Mouse (Mus musculus) CH12.LX (cell line): ENCODE data around the gene Knl1.

Source experiments
- CTCF ChIP-seq, 2 experiments: IDR thresholded peaks in 1 of 2; conservative IDR thresholded peaks in 1 of 2; 2 replicates each; pipeline ENCODE4 v1.5.1; 2011 to 2012; ENCODE audit warnings: low read depth in 2 of 2, low read length in 2 of 2, improper control_type of control experiment in 1 of 2, inconsistent platforms in 1 of 2, mild to moderate bottlenecking in 1 of 2, moderate library complexity in 1 of 2
- ELF1 ChIP-seq: IDR thresholded peaks from 2 replicates; pipeline ENCODE4 v1.6.1; 2014; ENCODE audit warnings: low read depth, mild to moderate bottlenecking, inconsistent platforms, low read length, improper control_type of control experiment
- KAT2A ChIP-seq: IDR thresholded peaks from 2 replicates; pipeline ENCODE4 v1.6.1; 2012; ENCODE audit warnings: low read length, improper control_type of control experiment, inconsistent platforms; ENCODE audit not compliant: insufficient replicate concordance
- RAD21 ChIP-seq: IDR thresholded peaks from 2 replicates; pipeline ENCODE4 v1.6.1; 2011; ENCODE audit warnings: low read depth, mild to moderate bottlenecking, low read length, improper control_type of control experiment, moderate library complexity
- RCOR1 ChIP-seq: conservative IDR thresholded peaks from 2 replicates; pipeline ENCODE4 v1.6.1; 2012; ENCODE audit warnings: low read depth, mild to moderate bottlenecking, inconsistent platforms, low read length, improper control_type of control experiment
- SIN3A ChIP-seq: IDR thresholded peaks from 2 replicates; pipeline ENCODE4 v1.6.1; 2012; ENCODE audit warnings: low read length, improper control_type of control experiment, inconsistent platforms
- SMC3 ChIP-seq: IDR thresholded peaks from 2 replicates; pipeline ENCODE4 v1.6.1; 2011; ENCODE audit warnings: low read depth, low read length, improper control_type of control experiment
- USF1 ChIP-seq: IDR thresholded peaks from 2 replicates; pipeline ENCODE4 v1.6.1; 2014; ENCODE audit warnings: low read depth, mild to moderate bottlenecking, inconsistent platforms, low read length, improper control_type of control experiment
- ZC3H11A ChIP-seq: IDR thresholded peaks from 2 replicates; pipeline ENCODE4 v1.6.1; 2012; ENCODE audit warnings: low read depth, mild to moderate bottlenecking, inconsistent platforms, low read length, improper control_type of control experiment
- ZNF384 ChIP-seq: IDR thresholded peaks from 2 replicates; pipeline ENCODE4 v1.6.1; 2012; ENCODE audit warnings: low read depth, low read length, improper control_type of control experiment, inconsistent platforms

DNA sequence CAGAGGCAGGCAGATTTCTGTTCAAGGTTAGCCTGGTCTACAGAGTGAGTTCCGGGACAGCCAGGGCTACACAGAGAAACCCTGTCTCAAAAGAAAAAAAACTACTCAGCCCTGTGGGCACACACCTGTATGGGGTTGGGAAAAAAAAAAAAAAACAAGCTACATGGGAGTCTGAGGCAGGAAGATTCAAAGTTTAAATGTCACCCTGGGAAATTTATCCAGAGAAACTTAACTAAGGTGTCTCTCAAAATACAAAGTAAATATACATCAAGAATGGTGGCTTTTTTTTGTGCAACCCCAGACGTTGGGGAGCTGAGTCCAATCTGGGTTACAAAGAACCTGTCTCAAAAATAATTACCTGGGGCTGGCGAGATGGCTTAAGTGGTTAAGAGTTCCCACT lies 64.1 kb downstream of the Knl1 start:
- TF ChIP-seq SIN3A (no peak), ZC3H11A (no peak), SMC3 (no peak), RCOR1 (no peak), RAD21 (no peak), KAT2A (no peak), CTCF (conservative IDR thresholded peaks at IDR 0.05 in 1 of 2, IDR thresholded peaks at IDR 0.05 in 1 of 2; ENCODE audit: low read depth in 2 of 2, low read length in 2 of 2) (no peak), ELF1 (no peak), USF1 (no peak), ZNF384 (no peak)
